Mouse (Mus musculus) ovary, adult 18-20 months (tissue): ENCODE measurements around the gene Celf5.
"Not testable (repeated sequence)": the region's sequence is repeated elsewhere in the genome, so short reads cannot be mapped to it uniquely, and the experiment has no call there.

Source experiments
- DNase-seq: peaks from one replicate; pipeline ENCODE4 v3.0.0; 2022; ENCODE audit warnings: low spot score, mixed read lengths

Celf5 gene

GRCm38 (mm10) chr10:81452237-81452946 lies 30.1 kb downstream of the Celf5 start:
- DNase-seq, result no peak

- DNase-seq, result no peak
Measured at GRCm38 (mm10) chr10:81451365-81451745, 31.2 kb downstream of the Celf5 start.

- DNase-seq, result no peak
Measured at GRCm38 (mm10) chr10:81450641-81451364, 31.7 kb downstream of the Celf5 start.

- DNase-seq, result no peak
Measured at GRCm38 (mm10) chr10:81450140-81450539, 32.4 kb downstream of the Celf5 start.

GRCm38 (mm10) chr10:81445516-81445915 lies 37.0 kb downstream of the Celf5 start:
- not testable (repeated sequence) for DNase-seq

- no peak for DNase-seq
Measured at GRCm38 (mm10) chr10:81441019-81441418, 41.5 kb downstream of the Celf5 start.

- DNase-seq, result peak; percentile 78
Measured at GRCm38 (mm10) chr10:81435436-81435835, 47.1 kb downstream of the Celf5 start.

- no peak for DNase-seq
Measured at GRCm38 (mm10) chr10:81434361-81435263, 47.9 kb downstream of the Celf5 start.

- peak; percentile 26 for DNase-seq
Measured at GRCm38 (mm10) chr10:81433541-81434289, 48.8 kb downstream of the Celf5 start.

- DNase-seq, result peak; percentile 93
Measured at GRCm38 (mm10) chr10:81432868-81433262, 49.6 kb downstream of the Celf5 start.

GRCm38 (mm10) chr10:81432169-81432867 lies 50.2 kb downstream of the Celf5 start:
- DNase-seq, result peak; percentile 19

- peak; percentile 25 for DNase-seq
Measured at GRCm38 (mm10) chr10:81431526-81432168, 50.9 kb downstream of the Celf5 start.

GRCm38 (mm10) chr10:81430831-81431525 lies 51.5 kb downstream of the Celf5 start:
- peak; percentile 43 for DNase-seq

GRCm38 (mm10) chr10:81430141-81430830 lies 52.2 kb downstream of the Celf5 start:
- DNase-seq, result peak; percentile 73

GRCm38 (mm10) chr10:81429605-81430061 lies 52.9 kb downstream of the Celf5 start:
- DNase-seq, result peak; percentile 80

- no peak for DNase-seq
Measured at GRCm38 (mm10) chr10:81429092-81429491, 53.4 kb downstream of the Celf5 start.

- DNase-seq, result peak; percentile 13
Measured at GRCm38 (mm10) chr10:81428507-81428870, 54.0 kb downstream of the Celf5 start.

GRCm38 (mm10) chr10:81427804-81428506 lies 54.6 kb downstream of the Celf5 start:
- DNase-seq, result no peak

GRCm38 (mm10) chr10:81427327-81427726 lies 55.2 kb downstream of the Celf5 start:
- no peak for DNase-seq
